26 mouse cellular contexts compared by ENCODE assay signal in the genomic region with DNA sequence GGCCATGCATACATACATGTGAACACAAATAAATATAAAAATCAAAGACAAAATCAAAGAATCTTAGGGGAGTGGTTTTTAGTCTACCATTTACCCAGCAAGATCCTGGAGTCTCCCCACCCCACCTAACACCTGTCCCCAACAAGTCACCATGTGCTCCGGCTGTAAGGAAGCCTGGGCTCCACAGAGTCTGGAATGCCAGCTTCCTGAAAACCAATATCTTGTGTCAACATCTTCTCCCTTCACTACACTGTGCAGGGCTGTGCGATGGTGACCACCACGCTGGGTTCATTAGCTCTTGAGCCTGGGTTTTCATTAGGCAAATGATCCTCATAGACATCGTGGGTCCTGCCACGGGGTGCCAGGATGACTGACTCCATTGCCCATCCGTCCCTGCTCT.
"Had no signal": no experiment of that assay in that cellular context is flagged by ENCODE, and none has a peak within 500 bp of the region (broad histone marks: within the 10 kb centered on the region; RNA-seq: fewer than 3 reads in every experiment).

No protein-coding gene starts in this region.

- DNase-seq: gastrocnemius, adult 2 months; gastrocnemius, postnatal 10 days; gastrocnemius, postnatal 25 days; heart, adult 18-20 months; heart, postnatal 10 days; heart, postnatal 4 days; kidney, adult 18-20 months; kidney, adult 9 months; kidney, postnatal 14 days; kidney, postnatal 36 days; liver; liver, embryonic 13.5 days had no signal

- ATAC-seq: hindbrain, embryonic 16.5 days; inflammation-experienced regulatory T-cells, adult 6 months; intestine, embryonic 15.5 days; intestine, postnatal 0 days had no signal

- H3K4me2 ChIP-seq: heart, embryonic 12.5 days; hindbrain, embryonic 12.5 days; hindbrain, embryonic 14.5 days; intestine, embryonic 15.5 days; limb, embryonic 12.5 days; liver, embryonic 11.5 days; liver, embryonic 13.5 days had no signal

- H3K4me3 ChIP-seq: gastrocnemius, adult 2 months; heart, embryonic 10.5 days; heart, embryonic 12.5 days; hindbrain, embryonic 10.5 days; hindbrain, embryonic 12.5 days; intestine, embryonic 15.5 days; layer of hippocampus, adult 2 months; left cerebral cortex, adult 2 months; limb, embryonic 10.5 days; limb, embryonic 12.5 days; liver, embryonic 13.5 days had no signal

- H3K36me3 ChIP-seq: heart, embryonic 10.5 days; heart, embryonic 12.5 days; hindbrain, embryonic 10.5 days; hindbrain, embryonic 12.5 days; intestine, embryonic 15.5 days; limb, embryonic 10.5 days; limb, embryonic 12.5 days; liver, embryonic 13.5 days had no signal

- H3K9me3 ChIP-seq: heart, embryonic 10.5 days; heart, embryonic 12.5 days; hindbrain, embryonic 10.5 days; hindbrain, embryonic 12.5 days; intestine, embryonic 15.5 days; limb, embryonic 10.5 days; limb, embryonic 12.5 days; liver, embryonic 13.5 days had no signal

- H3K9ac ChIP-seq: heart, embryonic 12.5 days; hindbrain, embryonic 12.5 days; hindbrain, embryonic 14.5 days; intestine, embryonic 15.5 days; limb, embryonic 12.5 days; liver, embryonic 13.5 days had no signal

- H3K27ac ChIP-seq: heart, embryonic 10.5 days; hindbrain, embryonic 10.5 days; hindbrain, embryonic 12.5 days; hindbrain, embryonic 14.5 days; intestine, embryonic 15.5 days; layer of hippocampus, adult 2 months; left cerebral cortex, adult 2 months; limb, embryonic 10.5 days; limb, embryonic 12.5 days; liver, embryonic 13.5 days had no signal

- H3K27me3 ChIP-seq: heart, embryonic 12.5 days; hindbrain, embryonic 12.5 days; intestine, embryonic 15.5 days; limb, embryonic 12.5 days; liver, embryonic 13.5 days had no signal
